Mouse (Mus musculus): ENCODE data around the gene Gm10409. TPM values are rescaled to one million over a fixed set of nuclear protein-coding genes. Genes with fewer than 3 reads are reported as not detected.

Gene Gm10409
- 0.08 TPM in 1 of 2 replicates, not detected in the other for polyA plus RNA-seq (2012; rRNA removed; ENCODE audit: low replicate concordance)

DNA sequence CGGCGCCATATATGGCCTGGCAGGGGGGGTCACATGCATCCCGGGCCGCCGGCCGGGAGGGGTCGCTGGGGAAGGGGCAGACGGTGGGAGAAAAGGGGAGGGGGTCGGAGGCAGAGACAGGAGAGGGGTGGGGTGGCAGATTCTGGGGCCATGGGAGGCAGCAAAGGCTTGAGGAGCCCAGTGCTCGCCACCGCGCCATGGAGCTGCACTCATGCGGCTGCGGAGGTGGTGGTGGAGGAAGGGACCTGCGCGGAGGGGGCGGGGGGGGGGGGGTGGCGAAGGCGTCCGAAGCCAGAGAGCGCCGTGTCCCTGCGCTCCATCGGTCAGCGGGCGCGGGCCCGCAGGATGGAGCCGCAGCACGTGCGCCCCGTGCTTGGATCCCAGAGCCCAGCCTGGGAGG is at the start of gene Gm10409:
Gene Gm10409 (plus strand): TSS at position 301 of the 400 bp plus-strand sequence.

DNA sequence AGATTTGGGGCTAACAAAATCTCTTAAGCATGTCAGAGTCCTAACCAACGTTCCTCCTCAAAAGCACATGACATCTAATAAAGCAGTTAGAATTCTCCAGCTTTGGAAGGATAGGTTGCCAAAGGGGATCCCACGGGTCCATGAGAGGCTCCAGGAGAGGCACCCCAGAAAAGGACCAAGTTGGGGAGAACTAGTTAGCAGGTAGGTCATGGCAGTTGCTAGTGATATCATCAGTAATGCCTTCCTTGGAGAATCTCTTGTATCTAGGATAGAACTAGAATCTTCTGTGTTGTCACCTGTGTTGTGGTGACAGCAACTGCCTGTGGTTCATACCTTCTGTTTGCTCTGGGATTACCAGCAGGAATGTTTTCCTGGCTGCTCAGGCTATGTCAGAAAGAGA is 17.6 kb upstream of the Gm10409 start, which contains the start of gene Gm10413:
Gene Gm10413 (plus strand): TSS at position 301 of the 400 bp plus-strand sequence.

DNA sequence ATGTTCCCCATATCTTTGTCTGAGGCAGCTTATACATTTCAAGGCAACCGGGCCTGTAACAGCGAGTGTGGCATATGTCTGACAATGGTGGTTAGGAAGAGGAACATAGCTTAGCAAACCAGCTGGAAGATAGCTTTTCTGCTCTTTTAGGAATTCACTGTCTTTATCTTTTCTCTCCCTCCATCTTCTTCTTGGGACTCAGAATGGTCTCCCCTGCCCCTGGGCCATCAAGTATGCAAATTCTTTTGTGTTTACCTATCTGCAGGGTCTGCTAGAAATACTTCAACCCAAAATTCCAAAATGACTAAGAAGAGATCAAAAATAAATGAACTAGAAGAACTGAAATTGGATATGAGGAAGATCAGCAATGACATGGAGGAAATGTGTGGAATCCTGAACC is 15.4 kb downstream of the Gm10409 start, which contains the start of gene Gm3005:
Gene Gm3005 (plus strand): TSS at position 301 of the 400 bp plus-strand sequence.

DNA sequence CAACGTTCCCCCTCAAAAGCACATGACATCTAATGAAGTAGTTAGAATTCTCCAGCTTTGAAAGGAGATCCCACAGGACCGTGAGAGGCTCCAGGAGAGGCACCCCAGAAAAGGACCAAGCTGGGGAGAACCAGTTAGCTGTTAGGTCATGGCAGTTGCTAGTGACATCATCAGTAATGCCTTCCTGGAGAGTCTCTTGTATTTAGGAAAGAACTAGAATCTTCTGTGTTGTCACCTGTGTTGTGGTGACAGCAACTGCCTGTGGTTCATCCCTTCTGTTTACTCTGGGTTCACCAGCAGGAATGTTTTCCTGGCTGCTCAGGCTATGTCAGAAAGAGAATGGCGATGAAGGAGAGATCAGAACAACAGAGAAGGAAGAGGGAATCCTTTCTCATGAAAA is 36.7 kb downstream of the Gm10409 start, which contains the start of gene Gm10408:
Gene Gm10408 (plus strand): TSS at position 301 of the 400 bp plus-strand sequence.

Other genes with a start within 250 kb of the Gm10409 start
- gene Gm5795, start 224.4 kb upstream of the Gm10409 start, polyA plus RNA-seq (2012; rRNA removed; ENCODE audit: low replicate concordance): not detected in 2 replicates
- 0.53 TPM in 1 of 2 replicates, not detected in the other for gene D830030K20Rik, start 204.1 kb upstream of the Gm10409 start, polyA plus RNA-seq (2012; rRNA removed; ENCODE audit: low replicate concordance)
- not detected in 2 replicates for gene Gm2956, start 80.0 kb upstream of the Gm10409 start, polyA plus RNA-seq (2012; rRNA removed; ENCODE audit: low replicate concordance)
- not detected in 2 replicates for gene Gm10413, start 17.5 kb upstream of the Gm10409 start, polyA plus RNA-seq (2012; rRNA removed; ENCODE audit: low replicate concordance)
- 0.75 TPM in 1 of 2 replicates, not detected in the other for gene Gm3005, start 15.5 kb downstream of the Gm10409 start, polyA plus RNA-seq (2012; rRNA removed; ENCODE audit: low replicate concordance)
- not detected in 2 replicates for gene Gm10408, start 36.8 kb downstream of the Gm10409 start, polyA plus RNA-seq (2012; rRNA removed; ENCODE audit: low replicate concordance)
- gene Gm3012, start 221.9 kb downstream of the Gm10409 start, polyA plus RNA-seq (2012; rRNA removed; ENCODE audit: low replicate concordance): not detected in 2 replicates
- 0.08 TPM in 1 of 2 replicates, not detected in the other for gene Gm3020, start 239.4 kb downstream of the Gm10409 start, polyA plus RNA-seq (2012; rRNA removed; ENCODE audit: low replicate concordance)